ENCODE assay signal across 8 mouse cellular contexts in genomic region chr4:141514179-141514641, GRCm38 (mm10). TPM values are rescaled to one million over a fixed set of nuclear protein-coding genes. Genes with fewer than 3 reads are reported as not detected.
A peak's percentile ranks its signal among the peaks of the same experiment; 100 is the strongest.
DNase-seq lines count a peak whose midpoint lies in the region; ATAC-seq and TF ChIP-seq lines count a peak whose summit lies in the region.

No protein-coding gene starts in this region.

- H3K9ac ChIP-seq in kidney, embryonic 14.5 days (ENCODE audit: low read depth, low read length): no peak overlapping the region
- H3K9ac ChIP-seq in heart, postnatal 0 days (replicated peaks; ENCODE audit: low read depth, low read length): no peak overlapping the region
- H3K9ac ChIP-seq in liver, adult 2 months (ENCODE audit: low read depth, low read length): no peak overlapping the region
- no peak overlapping the region for H3K9ac ChIP-seq in stomach, embryonic 14.5 days (replicated peaks; ENCODE audit: low read depth, low read length)
- H3K9ac ChIP-seq in midbrain, postnatal 0 days (replicated peaks; ENCODE audit: low read length, poor library complexity, severe bottlenecking): no peak overlapping the region

- H3K4me1 ChIP-seq in kidney, embryonic 14.5 days (ENCODE audit: control insufficient read depth, insufficient read depth, low read length): peaks cover 7% of the 10 kb centered on the region
- H3K4me1 ChIP-seq in heart, postnatal 0 days (ENCODE audit: control insufficient read depth, insufficient read depth): peaks cover 12% of the 10 kb centered on the region
- peaks cover 23% of the 10 kb centered on the region for H3K4me1 ChIP-seq in liver, adult 2 months (ENCODE audit: control insufficient read depth, insufficient read depth, low read length)
- peaks cover 14% of the 10 kb centered on the region; the same call in 1 of the 2 replicates for H3K4me1 ChIP-seq in stomach, embryonic 14.5 days (ENCODE audit: control insufficient read depth, insufficient read depth, low read length)
- H3K4me1 ChIP-seq in midbrain, postnatal 0 days (ENCODE audit: insufficient read depth, low read length): no peaks in the 10 kb centered on the region

- H3K9me3 ChIP-seq in kidney, embryonic 14.5 days (ENCODE audit: control insufficient read depth, low read length): no peaks in the 10 kb centered on the region
- H3K9me3 ChIP-seq in heart, postnatal 0 days (replicated peaks; ENCODE audit: control insufficient read depth, low read length): no peaks in the 10 kb centered on the region
- H3K9me3 ChIP-seq in stomach, embryonic 14.5 days (ENCODE audit: control insufficient read depth, low read depth, low read length): no peaks in the 10 kb centered on the region
- H3K9me3 ChIP-seq in midbrain, postnatal 0 days (ENCODE audit: low read length): no peaks in the 10 kb centered on the region

- H3K4me3 ChIP-seq in kidney, embryonic 14.5 days (ENCODE audit: low read length): no peak overlapping the region
- H3K4me3 ChIP-seq in heart, postnatal 0 days (ENCODE audit: low read depth, low read length): no peak overlapping the region
- H3K4me3 ChIP-seq in liver, adult 2 months (ENCODE audit: insufficient read depth, low read depth, low read length): no peak overlapping the region
- no peak overlapping the region for H3K4me3 ChIP-seq in stomach, embryonic 14.5 days (ENCODE audit: low read depth, low read length)
- no peak overlapping the region for H3K4me3 ChIP-seq in midbrain, postnatal 0 days (ENCODE audit: low read depth, low read length)

- peak; percentile 68 for DNase-seq in kidney, adult 18-20 months
- no peak for DNase-seq in heart, postnatal 0 days (ENCODE audit: low spot score)
- DNase-seq in liver, adult 2 months (ENCODE audit: extremely low read depth, low read depth, low spot score): peak; percentile 99
- DNase-seq in midbrain, postnatal 0 days (ENCODE audit: low spot score): no peak
- DNase-seq in T-cell, adult 2 months (ENCODE audit: low spot score): no peak
- DNase-seq in spleen, postnatal 36 days (ENCODE audit: low spot score in 2 of 2): no peak

- TF ChIP-seq EP300 in heart, postnatal 0 days (IDR thresholded peaks at IDR 0.05; ENCODE audit: low read depth): no peak

- no peak overlapping the region for H3K4me2 ChIP-seq in kidney, embryonic 14.5 days (replicated peaks; ENCODE audit: low read depth, low read length)
- no peak overlapping the region for H3K4me2 ChIP-seq in heart, postnatal 0 days (ENCODE audit: low read depth, low read length)
- no peak overlapping the region for H3K4me2 ChIP-seq in stomach, embryonic 14.5 days (replicated peaks; ENCODE audit: low read depth, low read length)
- H3K4me2 ChIP-seq in midbrain, postnatal 0 days (ENCODE audit: low read depth, low read length, poor library complexity, severe bottlenecking): no peak overlapping the region

- peaks cover 51% of the 10 kb centered on the region for H3K79me2 ChIP-seq in liver, adult 2 months (ENCODE audit: control insufficient read depth, insufficient read depth, low read length)

- no peak for TF ChIP-seq POLR2A in liver, adult 2 months (IDR thresholded peaks at IDR 0.05; ENCODE audit: extremely low read depth, insufficient read depth, low read length)

- H3K36me3 ChIP-seq in kidney, embryonic 14.5 days (ENCODE audit: control insufficient read depth, insufficient read depth, low read length): peaks cover 38% of the 10 kb centered on the region
- peaks cover 26% of the 10 kb centered on the region for H3K36me3 ChIP-seq in heart, postnatal 0 days (replicated peaks; ENCODE audit: control insufficient read depth, insufficient read depth, low read length)
- peaks cover 2% of the 10 kb centered on the region; the same call in 1 of the 2 replicates for H3K36me3 ChIP-seq in liver, adult 2 months (ENCODE audit: control insufficient read depth, insufficient read depth, low read length)
- H3K36me3 ChIP-seq in stomach, embryonic 14.5 days (ENCODE audit: control insufficient read depth, insufficient read depth, low read length): peaks cover 22% of the 10 kb centered on the region; the same call in 1 of the 2 replicates
- peaks cover 22% of the 10 kb centered on the region for H3K36me3 ChIP-seq in midbrain, postnatal 0 days (ENCODE audit: insufficient read depth, low read length)

- no peak for ATAC-seq in kidney, embryonic 14.5 days (ENCODE audit: low FRiP score, low TSS enrichment)
- peak; percentile 60; the same call in 1 of the 2 replicates for ATAC-seq in heart, postnatal 0 days (ENCODE audit: insufficient read depth, low read depth)
- peak; percentile 92 for ATAC-seq in stomach, embryonic 14.5 days (ENCODE audit: insufficient number of reproducible peaks, insufficient read depth, low FRiP score, low read depth)
- ATAC-seq in midbrain, postnatal 0 days (ENCODE audit: low FRiP score): no peak

- no peak overlapping the region for H3K27ac ChIP-seq in kidney, embryonic 14.5 days (ENCODE audit: low read depth, low read length)
- peak overlapping the region; percentile 61 for H3K27ac ChIP-seq in heart, postnatal 0 days (ENCODE audit: low read depth)
- H3K27ac ChIP-seq in liver, adult 2 months (replicated peaks; ENCODE audit: insufficient read depth, low read depth, low read length): peak overlapping the region; percentile 65
- peak overlapping the region; percentile 35; the same call in 1 of the 2 replicates for H3K27ac ChIP-seq in stomach, embryonic 14.5 days (ENCODE audit: low read length)
- no peak overlapping the region for H3K27ac ChIP-seq in midbrain, postnatal 0 days (ENCODE audit: low read depth, low read length)

- 52% methylated on average over 12 of the region's 12 CpGs for WGBS in kidney, embryonic 14.5 days
- WGBS in heart, postnatal 0 days: 19% methylated on average over 12 of the region's 12 CpGs
- 5% methylated on average over 12 of the region's 12 CpGs for WGBS in liver, adult 2 months
- WGBS in stomach, embryonic 14.5 days: 43% methylated on average over 12 of the region's 12 CpGs
- 58% methylated on average over 12 of the region's 12 CpGs for WGBS in midbrain, postnatal 0 days

- TF ChIP-seq CTCF in heart, postnatal 0 days (IDR thresholded peaks at IDR 0.05; ENCODE audit: low read depth): no peak
- no peak for TF ChIP-seq CTCF in liver, adult 2 months (IDR thresholded peaks at IDR 0.05; ENCODE audit: low read depth, low read length)
- TF ChIP-seq CTCF in midbrain, postnatal 0 days (IDR thresholded peaks at IDR 0.05): no peak

- H3K27me3 ChIP-seq in kidney, embryonic 14.5 days (ENCODE audit: control insufficient read depth, insufficient read depth, low read length): no peaks in the 10 kb centered on the region
- H3K27me3 ChIP-seq in heart, postnatal 0 days (ENCODE audit: control insufficient read depth, insufficient read depth, low read length): no peaks in the 10 kb centered on the region
- no peaks in the 10 kb centered on the region for H3K27me3 ChIP-seq in liver, adult 2 months (ENCODE audit: control insufficient read depth, insufficient read depth, low read length)
- no peaks in the 10 kb centered on the region for H3K27me3 ChIP-seq in stomach, embryonic 14.5 days (ENCODE audit: control insufficient read depth, insufficient read depth, low read length)
- no peaks in the 10 kb centered on the region for H3K27me3 ChIP-seq in midbrain, postnatal 0 days (ENCODE audit: insufficient read depth, low read length)

RNA-seq across cellular contexts. Expression of gene Spen, which starts 24.2 kb away (rescaled TPM):
- polyA plus RNA-seq in kidney, embryonic 14.5 days (2014; fragmentation: Nextera tagmentation; extraction: Ambion mirVana): 13.1 and 19.3 TPM in 2 replicates
- 2.3 and 5.9 TPM in 2 replicates for total RNA-seq in heart, postnatal 0 days (2014; rRNA removed; ENCODE audit: low replicate concordance)
- 4.3 and 4.9 TPM in 2 replicates for polyA plus RNA-seq in heart, postnatal 0 days (2015; fragmentation: Nextera tagmentation; extraction: Ambion mirVana)
- 8.1 and 9.1 TPM in 2 replicates for total RNA-seq in liver, adult 2 months (2014; rRNA removed)
- 5.9 and 7.5 TPM in 2 replicates for polyA plus RNA-seq in liver, adult 2 months (2012; rRNA removed)
- polyA plus RNA-seq in stomach, embryonic 14.5 days (2014; fragmentation: Nextera tagmentation; extraction: Ambion mirVana): 16.2 and 16.9 TPM in 2 replicates
- 20.0 and 23.2 TPM in 2 replicates for total RNA-seq in midbrain, postnatal 0 days (2014; rRNA removed)
- 8.6 and 13.6 TPM in 2 replicates for polyA plus RNA-seq in midbrain, postnatal 0 days (2015; fragmentation: Nextera tagmentation; extraction: Ambion mirVana)

Comparison
In these comparisons a context has a peak if more than half of its experiments do, and no peak if none do; other contexts are left out.
1. DNase-seq: peak in kidney, adult 18-20 months (single experiment) and liver, adult 2 months (single experiment); none in heart, postnatal 0 days (single experiment), midbrain, postnatal 0 days (single experiment), T-cell, adult 2 months (single experiment) and spleen, postnatal 36 days (0 of 2).
2. ATAC-seq: peak in heart, postnatal 0 days (single experiment) and stomach, embryonic 14.5 days (single experiment); none in kidney, embryonic 14.5 days (single experiment) and midbrain, postnatal 0 days (single experiment).
3. H3K27ac ChIP-seq: peak in heart, postnatal 0 days (single experiment), liver, adult 2 months (single experiment) and stomach, embryonic 14.5 days (single experiment); none in kidney, embryonic 14.5 days (single experiment) and midbrain, postnatal 0 days (single experiment).